Mouse (Mus musculus): ENCODE data around the gene Zbtb38. TPM values are rescaled to one million over a fixed set of nuclear protein-coding genes. Genes with fewer than 3 reads are reported as not detected.
A peak's percentile ranks its signal among the peaks of the same experiment; 100 is the strongest.
"Not testable (repeated sequence)": the region's sequence is repeated elsewhere in the genome, so short reads cannot be mapped to it uniquely, and the experiment has no call there.

The Zbtb38 gene
- polyA plus RNA-seq, 1 experiment, result 14.8 TPM

DNA sequence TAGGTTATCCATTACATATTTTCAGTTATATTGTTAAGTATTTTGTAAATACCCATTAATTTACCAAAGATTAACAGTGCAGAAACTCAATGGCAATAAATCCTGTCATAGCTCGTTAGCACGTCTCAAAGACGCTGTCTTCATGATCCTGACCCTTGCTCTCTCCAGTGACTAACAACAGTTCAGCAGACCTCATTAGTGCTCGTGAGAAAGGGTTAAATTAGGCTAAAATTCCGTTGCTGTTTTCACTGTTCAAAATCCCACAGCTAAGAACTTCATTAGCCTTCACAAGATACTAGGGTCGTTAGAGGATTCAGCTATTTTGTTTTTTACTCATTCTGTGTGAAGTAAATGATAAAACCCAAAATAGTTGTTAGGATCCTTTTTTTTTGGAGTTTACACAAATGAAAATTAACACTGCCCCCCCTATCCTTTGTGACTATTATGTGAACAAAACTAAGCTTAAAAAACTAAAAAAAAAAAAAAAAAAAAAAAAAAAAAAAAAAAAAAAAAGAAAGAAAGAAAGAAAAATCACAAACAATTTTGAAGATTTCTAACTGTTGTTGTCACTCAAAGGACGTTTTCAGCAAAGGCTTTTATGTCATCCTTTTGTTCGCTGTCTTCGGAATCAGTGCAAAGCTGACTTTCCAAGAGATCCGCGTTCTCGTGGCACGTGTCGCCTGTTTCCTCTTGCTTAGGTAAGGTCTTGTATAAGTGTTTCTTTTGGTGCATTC lies 67.6 kb downstream of the Zbtb38 start:
- H3K4me3 ChIP-seq (replicated peaks; ENCODE audit: control insufficient read depth, low read depth, low read length), result no peak overlapping the region
- WGBS, result 89% methylated on average over 14 of the region's 14 CpGs
- H3K4me1 ChIP-seq (ENCODE audit: control insufficient read depth, insufficient read depth, low read length), result no peaks in the 10 kb centered on the region
- H3K27ac ChIP-seq (ENCODE audit: control insufficient read depth, insufficient read depth, low read depth, low read length, poor library complexity), result peak overlapping the region; percentile 20; the same call in 1 of the 2 replicates
- TF ChIP-seq CTCF (IDR thresholded peaks at IDR 0.05; ENCODE audit: control insufficient read depth, insufficient read depth, low read length) (no peak), POLR2A (IDR thresholded peaks at IDR 0.05; ENCODE audit: borderline replicate concordance, control insufficient read depth, low read depth, low read length) (no peak)

- WGBS, result 77% methylated on average over 4 of the region's 4 CpGs
Measured at GRCm38 (mm10) chr9:96684165-96684792, 68.4 kb downstream of the Zbtb38 start.

DNA sequence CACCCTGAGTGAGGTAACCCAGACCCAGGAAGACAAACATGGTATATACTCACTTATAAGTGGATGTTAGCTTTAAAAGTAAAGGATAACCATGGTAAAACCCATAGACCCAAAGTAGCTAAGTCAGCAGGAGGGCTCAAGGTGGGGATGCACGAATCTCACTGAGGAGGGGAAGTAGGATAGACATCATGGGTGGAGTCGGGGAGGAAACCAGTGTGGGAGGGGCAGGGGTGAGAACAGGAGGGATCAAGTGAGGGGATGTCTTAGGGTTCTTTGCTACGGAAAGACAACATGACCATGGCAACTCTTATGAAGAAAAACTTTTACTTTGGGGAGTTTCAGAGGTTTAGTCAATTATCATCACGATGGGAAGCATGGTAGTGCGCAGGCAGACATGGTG lies 74.0 kb downstream of the Zbtb38 start:
- 47% methylated on average over 5 of the region's 5 CpGs for WGBS
- no peak overlapping the region for H3K27ac ChIP-seq (ENCODE audit: control insufficient read depth, insufficient read depth, low read depth, low read length, poor library complexity)
- H3K4me1 ChIP-seq (ENCODE audit: control insufficient read depth, insufficient read depth, low read length), result no peaks in the 10 kb centered on the region
- no peak overlapping the region for H3K4me3 ChIP-seq (replicated peaks; ENCODE audit: control insufficient read depth, low read depth, low read length)
- no peak for TF ChIP-seq CTCF (IDR thresholded peaks at IDR 0.05; ENCODE audit: control insufficient read depth, insufficient read depth, low read length)
- no peak for TF ChIP-seq POLR2A (IDR thresholded peaks at IDR 0.05; ENCODE audit: borderline replicate concordance, control insufficient read depth, low read depth, low read length)

More at GRCm38 (mm10) chr9:96684165-96684792, 68.4 kb downstream of the Zbtb38 start:
- no peak overlapping the region for H3K27ac ChIP-seq (ENCODE audit: control insufficient read depth, insufficient read depth, low read depth, low read length, poor library complexity)
- H3K4me1 ChIP-seq (ENCODE audit: control insufficient read depth, insufficient read depth, low read length), result no peaks in the 10 kb centered on the region
- no peak overlapping the region for H3K4me3 ChIP-seq (replicated peaks; ENCODE audit: control insufficient read depth, low read depth, low read length)
- TF ChIP-seq CTCF (IDR thresholded peaks at IDR 0.05; ENCODE audit: control insufficient read depth, insufficient read depth, low read length) (no peak), POLR2A (IDR thresholded peaks at IDR 0.05; ENCODE audit: borderline replicate concordance, control insufficient read depth, low read depth, low read length) (no peak)

- not testable (repeated sequence) for H3K4me1 ChIP-seq (ENCODE audit: control insufficient read depth, insufficient read depth, low read length); H3K4me3 ChIP-seq (replicated peaks; ENCODE audit: control insufficient read depth, low read depth, low read length); H3K27ac ChIP-seq (ENCODE audit: control insufficient read depth, insufficient read depth, low read depth, low read length, poor library complexity)
- WGBS, result 81% methylated on average over 5 of the region's 5 CpGs
Measured at GRCm38 (mm10) chr9:96677711-96678110, 74.9 kb downstream of the Zbtb38 start.

DNA sequence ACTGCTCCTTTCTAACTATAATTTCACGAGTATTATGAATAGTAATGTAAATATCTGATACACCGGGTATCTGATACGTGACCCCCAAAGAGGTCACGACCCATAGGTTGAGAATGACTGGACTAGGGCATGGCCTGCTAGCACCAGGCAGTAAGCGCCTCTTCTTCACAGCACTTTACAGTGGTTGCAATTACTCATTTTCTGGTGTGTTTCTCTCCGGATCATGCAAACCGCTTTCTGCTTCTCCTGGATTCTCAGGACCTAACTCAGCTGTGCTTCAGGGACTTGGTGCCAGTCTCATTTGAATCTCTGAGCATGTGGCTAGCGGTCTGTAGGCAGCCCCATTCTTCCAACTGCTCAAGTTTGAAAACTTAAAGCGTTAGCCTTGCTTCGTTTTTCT lies 76.0 kb downstream of the Zbtb38 start:
- TF ChIP-seq CTCF (IDR thresholded peaks at IDR 0.05; ENCODE audit: control insufficient read depth, insufficient read depth, low read length) (no peak), POLR2A (IDR thresholded peaks at IDR 0.05; ENCODE audit: borderline replicate concordance, control insufficient read depth, low read depth, low read length) (no peak)
- H3K27ac ChIP-seq (ENCODE audit: control insufficient read depth, insufficient read depth, low read depth, low read length, poor library complexity), result no peak overlapping the region
- no peak overlapping the region for H3K4me3 ChIP-seq (replicated peaks; ENCODE audit: control insufficient read depth, low read depth, low read length)
- 89% methylated on average over 10 of the region's 10 CpGs for WGBS
- no peaks in the 10 kb centered on the region for H3K4me1 ChIP-seq (ENCODE audit: control insufficient read depth, insufficient read depth, low read length)

DNA sequence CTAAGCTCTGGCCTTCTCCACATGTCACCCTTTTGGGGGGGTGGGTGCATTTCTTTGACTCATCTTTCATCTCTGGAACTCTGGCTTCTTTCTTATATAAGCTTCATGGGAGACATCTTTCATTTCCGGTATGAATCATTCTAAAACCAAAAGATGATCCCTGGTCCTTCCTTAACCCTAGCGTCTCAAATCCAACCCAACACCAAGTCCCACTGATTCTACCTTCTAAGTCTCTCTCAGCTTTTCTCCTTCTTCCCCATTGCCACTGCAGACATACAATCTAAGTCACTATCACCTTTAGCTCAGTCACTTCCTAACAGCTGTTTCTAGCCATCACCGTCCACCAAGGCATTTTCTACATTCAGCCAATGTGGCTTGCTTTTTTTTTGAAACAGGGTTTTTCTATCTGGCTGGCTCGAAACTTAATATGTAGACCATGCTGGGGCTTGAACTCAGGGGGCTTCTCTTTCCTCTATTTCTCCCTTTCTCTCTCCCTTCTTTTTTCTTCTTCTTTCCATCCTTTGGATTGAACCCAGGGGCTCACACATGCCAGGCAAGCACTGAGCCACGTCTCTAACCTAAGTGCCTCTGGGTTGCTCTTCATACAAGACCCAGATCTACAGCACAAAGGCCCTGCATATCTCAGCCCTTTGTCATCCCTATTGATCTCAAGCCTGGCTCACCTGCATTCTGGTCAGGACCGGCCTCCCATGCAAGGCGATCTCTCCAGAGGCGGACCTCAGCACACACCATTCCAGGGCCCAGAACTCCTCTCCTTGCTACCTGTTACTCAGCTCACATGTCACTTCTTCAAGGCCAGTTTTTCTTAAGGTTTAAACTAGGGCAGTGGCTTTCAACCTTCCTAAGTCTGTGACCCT lies 76.6 kb downstream of the Zbtb38 start:
- Histone ChIP-seq H3K27ac (ENCODE audit: control insufficient read depth, insufficient read depth, low read depth, low read length, poor library complexity) (no peak overlapping the region), H3K4me3 (replicated peaks; ENCODE audit: control insufficient read depth, low read depth, low read length) (no peak overlapping the region), H3K4me1 (ENCODE audit: control insufficient read depth, insufficient read depth, low read length) (no peaks in the 10 kb centered on the region)
- WGBS, result 70% methylated on average over 8 of the region's 8 CpGs
- no peak for TF ChIP-seq CTCF (IDR thresholded peaks at IDR 0.05; ENCODE audit: control insufficient read depth, insufficient read depth, low read length)
- TF ChIP-seq POLR2A (IDR thresholded peaks at IDR 0.05; ENCODE audit: borderline replicate concordance, control insufficient read depth, low read depth, low read length), result no peak

- TF ChIP-seq CTCF (IDR thresholded peaks at IDR 0.05; ENCODE audit: control insufficient read depth, insufficient read depth, low read length) (peak; percentile 63), POLR2A (IDR thresholded peaks at IDR 0.05; ENCODE audit: borderline replicate concordance, control insufficient read depth, low read depth, low read length) (no peak)
- 31% methylated on average over 5 of the region's 5 CpGs for WGBS
- no peak overlapping the region for H3K4me3 ChIP-seq (replicated peaks; ENCODE audit: control insufficient read depth, low read depth, low read length)
- H3K4me1 ChIP-seq (ENCODE audit: control insufficient read depth, insufficient read depth, low read length), result no peaks in the 10 kb centered on the region
- no peak overlapping the region for H3K27ac ChIP-seq (ENCODE audit: control insufficient read depth, insufficient read depth, low read depth, low read length, poor library complexity)
Measured at GRCm38 (mm10) chr9:96675071-96675762, 77.4 kb downstream of the Zbtb38 start.

DNA sequence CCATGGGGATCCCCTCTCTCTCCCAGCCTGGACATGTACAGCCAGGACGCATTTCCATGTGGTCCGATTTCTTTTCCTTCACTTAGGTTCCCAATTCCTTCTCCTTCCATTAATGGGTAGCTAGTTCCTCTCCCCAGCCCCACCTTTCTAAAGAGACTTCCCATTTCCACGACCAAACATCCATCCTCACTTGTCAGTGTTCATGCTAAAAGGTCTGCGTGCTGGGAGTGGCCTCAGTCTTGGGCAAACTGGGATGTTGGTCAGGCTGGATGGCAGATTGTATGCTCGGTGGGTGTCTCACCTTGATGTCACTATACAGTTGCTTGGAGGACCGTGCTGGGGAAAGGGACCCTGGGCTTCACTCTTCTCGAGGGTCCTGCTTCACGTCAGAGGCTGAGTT lies 78.3 kb downstream of the Zbtb38 start:
- no peak for TF ChIP-seq POLR2A (IDR thresholded peaks at IDR 0.05; ENCODE audit: borderline replicate concordance, control insufficient read depth, low read depth, low read length)
- no peak for TF ChIP-seq CTCF (IDR thresholded peaks at IDR 0.05; ENCODE audit: control insufficient read depth, insufficient read depth, low read length)
- Histone ChIP-seq H3K27ac (ENCODE audit: control insufficient read depth, insufficient read depth, low read depth, low read length, poor library complexity) (no peak overlapping the region), H3K4me3 (replicated peaks; ENCODE audit: control insufficient read depth, low read depth, low read length) (no peak overlapping the region), H3K4me1 (ENCODE audit: control insufficient read depth, insufficient read depth, low read length) (no peaks in the 10 kb centered on the region)
- WGBS, result 74% methylated on average over 8 of the region's 8 CpGs
